Mouse (Mus musculus) C2C12 (cell line): ENCODE measurements around the gene Antxrl. TPM values are rescaled to one million over a fixed set of nuclear protein-coding genes. Genes with fewer than 3 reads are reported as not detected.

Experiments
- H3K27me3 ChIP-seq: one replicate; pipeline ENCODE4 v1.6.1; 2011; ENCODE audit not compliant: control insufficient read depth, insufficient read depth, insufficient read length
- H3K36me3 ChIP-seq: one replicate; pipeline ENCODE4 v1.6.1; 2011; ENCODE audit not compliant: control insufficient read depth, insufficient read depth
- H3K4me3 ChIP-seq: one replicate; pipeline ENCODE4 v1.5.1; 2011; ENCODE audit warnings: mild to moderate bottlenecking, control low read depth; ENCODE audit not compliant: poor library complexity, insufficient read depth, severe bottlenecking
- H3K79me2 ChIP-seq: one replicate; pipeline ENCODE4 v1.6.1; 2011; ENCODE audit not compliant: control insufficient read depth, insufficient read depth
- H3K79me3 ChIP-seq: one replicate; pipeline ENCODE4 v1.6.1; 2011; ENCODE audit warnings: low read depth, control low read depth
- H3ac ChIP-seq: one replicate; pipeline ENCODE3; 2011; ENCODE audit warnings: low read depth; ENCODE audit not compliant: control insufficient read depth, insufficient read length
- CEBPB ChIP-seq: IDR thresholded peaks from one replicate; pipeline ENCODE4 v1.6.1; 2011; ENCODE audit warnings: low read depth, mild to moderate bottlenecking, control low read depth, moderate library complexity
- CTCF ChIP-seq: IDR thresholded peaks from one replicate; pipeline ENCODE4 v1.5.1; 2011; ENCODE audit not compliant: control insufficient read depth, insufficient read depth, insufficient read length
- FOSL1 ChIP-seq: IDR thresholded peaks from one replicate; pipeline ENCODE4 v1.8.0; 2011; ENCODE audit warnings: mild to moderate bottlenecking, low read length; ENCODE audit not compliant: poor library complexity, insufficient read depth, severe bottlenecking
- MAX ChIP-seq: IDR thresholded peaks from one replicate; pipeline ENCODE4 v1.6.1; 2011; ENCODE audit warnings: mild to moderate bottlenecking, control low read depth
- MYOD1 ChIP-seq: IDR thresholded peaks from one replicate; pipeline ENCODE4 v1.6.1; 2011; ENCODE audit warnings: low read depth; ENCODE audit not compliant: control insufficient read depth, insufficient read length
- MYOG ChIP-seq: IDR thresholded peaks from one replicate; pipeline ENCODE4 v1.6.1; 2011; ENCODE audit not compliant: control insufficient read depth, insufficient read length; ENCODE audit errors: extremely low read depth
- USF1 ChIP-seq: IDR thresholded peaks from one replicate; pipeline ENCODE4 v1.6.1; 2011; ENCODE audit warnings: low read depth, mild to moderate bottlenecking, control low read depth, moderate library complexity
- polyA plus RNA-seq: library from polyadenylated mRNA; unstranded; fragments of >200 nt; fragmentation: generic; extraction: Trizol; gene quantifications from one replicate; pipeline ENCODE4 v1.2.1, GENCODE M21; 2012; ENCODE audit warnings: missing spikeins

Gene Antxrl
- polyA plus RNA-seq, 1 experiment = 0.01 TPM

DNA sequence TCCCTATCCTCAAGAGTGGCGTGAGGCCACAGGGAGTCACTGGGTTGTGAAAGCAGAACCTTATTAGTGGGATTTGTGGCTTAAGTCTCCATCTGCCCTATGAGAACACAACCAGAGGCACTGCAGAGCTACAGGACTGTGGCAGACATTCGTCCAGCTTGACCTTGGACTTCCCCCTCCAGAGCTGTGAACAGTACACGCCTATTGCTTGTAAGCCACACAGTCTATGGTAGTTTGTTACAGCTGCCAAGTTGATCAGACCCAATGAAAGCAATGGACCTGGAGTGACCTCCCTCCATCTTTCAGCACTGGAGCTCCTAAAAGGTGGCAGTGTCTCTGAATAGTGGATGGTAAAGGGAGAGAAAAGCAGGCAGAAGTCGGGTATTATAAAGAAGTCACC is 25.8 kb downstream of the Antxrl start:
- TF ChIP-seq MAX (no peak), FOSL1 (no peak), CEBPB (no peak), MYOD1 (no peak), CTCF (no peak), MYOG (no peak), USF1 (no peak)
- Histone ChIP-seq H3K79me2 (no peaks in the 10 kb centered on the region), H3K27me3 (no peaks in the 10 kb centered on the region), H3K36me3 (no peaks in the 10 kb centered on the region), H3K79me3 (no peaks in the 10 kb centered on the region), H3ac (no peak overlapping the region), H3K4me3 (no peak overlapping the region)

DNA sequence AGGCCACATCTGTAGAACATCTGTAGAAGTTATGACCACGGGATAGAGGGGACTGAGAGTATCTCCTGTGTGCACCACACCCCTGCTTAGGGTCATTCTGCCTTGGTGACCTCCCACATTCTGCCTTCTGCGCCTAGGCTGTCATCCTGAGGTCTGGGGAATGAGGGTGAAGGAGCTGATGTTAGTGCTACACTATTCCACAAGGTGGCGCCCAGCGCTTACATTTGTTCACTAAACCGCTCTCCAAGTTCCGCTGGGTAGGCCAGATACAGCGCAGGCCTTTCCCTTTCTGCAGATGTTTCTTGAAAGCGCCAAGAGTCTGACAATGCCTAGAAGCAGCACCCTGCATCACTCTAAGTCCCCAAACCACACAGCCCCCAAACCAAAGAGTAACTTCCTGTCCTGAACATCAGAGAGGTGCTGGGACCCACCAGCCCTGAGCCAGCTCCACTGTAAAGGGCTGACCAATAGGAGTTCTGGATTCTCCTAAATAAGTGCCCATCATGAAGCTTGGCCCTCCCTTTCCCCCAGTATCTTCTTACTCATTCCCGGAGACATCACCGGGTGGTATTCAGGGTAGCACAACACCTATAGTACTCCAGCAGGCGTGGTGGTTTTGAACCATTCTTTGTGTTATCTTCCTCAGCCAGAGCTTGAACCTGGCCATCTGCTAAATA is 28.0 kb downstream of the Antxrl start:
- TF ChIP-seq CEBPB = no peak
- TF ChIP-seq CTCF = peak; percentile 79
- no peaks in the 10 kb centered on the region for H3K36me3 ChIP-seq
- no peaks in the 10 kb centered on the region for H3K27me3 ChIP-seq
- no peaks in the 10 kb centered on the region for H3K79me2 ChIP-seq
- no peaks in the 10 kb centered on the region for H3K79me3 ChIP-seq
- H3ac ChIP-seq = peak overlapping the region; percentile 18
- H3K4me3 ChIP-seq = no peak overlapping the region

DNA sequence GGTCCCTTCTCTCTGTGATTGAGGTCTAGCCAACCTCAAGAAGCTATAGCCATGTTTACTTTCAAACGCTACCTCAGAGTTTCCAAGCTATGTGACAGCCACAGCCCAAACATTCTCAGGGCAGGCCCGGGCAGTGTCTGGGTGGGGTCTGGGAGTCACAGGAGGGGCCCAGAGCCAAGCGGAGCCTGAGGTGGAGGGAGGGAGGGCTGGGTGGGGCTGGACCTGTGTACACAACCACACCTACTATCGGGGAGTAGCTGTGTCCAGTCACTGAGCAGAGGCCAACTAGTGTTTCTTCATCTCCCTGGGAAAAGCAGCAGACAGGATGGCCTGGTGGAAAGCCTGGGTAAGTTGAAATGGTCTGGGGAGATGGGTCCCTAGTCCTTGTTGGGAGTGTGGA is 33.2 kb downstream of the Antxrl start, which contains the start of gene Anxa8:
Anxa8 (plus strand) TSS at position 251 of the 400 bp plus-strand sequence.
- peak within 1 kb of the TSS; percentile 21 for H3K4me3 ChIP-seq

GRCm38 (mm10) chr14:34086806-34087205 is 34.3 kb downstream of the Antxrl start:
- Histone ChIP-seq H3K27me3 (no peaks in the 10 kb centered on the region), H3K79me2 (peaks cover 32% of the 10 kb centered on the region), H3K36me3 (peaks cover 11% of the 10 kb centered on the region), H3K79me3 (peaks cover 9% of the 10 kb centered on the region), H3ac (no peak overlapping the region), H3K4me3 (peak overlapping the region; percentile 21)
- TF ChIP-seq MYOD1 = no peak
- no peak for TF ChIP-seq CTCF
- TF ChIP-seq MYOG = no peak
- no peak for TF ChIP-seq FOSL1
- TF ChIP-seq MAX = no peak
- TF ChIP-seq USF1 = no peak
- TF ChIP-seq CEBPB = no peak

More for the DNA sequence above, 33.2 kb downstream of the Antxrl start, which contains the start of gene Anxa8:
- TF ChIP-seq MYOG = no peak
- TF ChIP-seq MAX = no peak
- no peak for TF ChIP-seq CEBPB
- no peak for TF ChIP-seq CTCF
- TF ChIP-seq USF1 = no peak
- no peak for TF ChIP-seq MYOD1
- no peak for TF ChIP-seq FOSL1
- Histone ChIP-seq H3K79me3 (peaks cover 9% of the 10 kb centered on the region), H3K36me3 (peaks cover 3% of the 10 kb centered on the region), H3ac (no peak within 1 kb of the TSS), H3K79me2 (peaks cover 27% of the 10 kb centered on the region), H3K27me3 (no peaks in the 10 kb centered on the region)

- Histone ChIP-seq H3K79me3 (peaks cover 9% of the 10 kb centered on the region), H3K4me3 (no peak overlapping the region), H3K27me3 (no peaks in the 10 kb centered on the region), H3K36me3 (peaks cover 11% of the 10 kb centered on the region), H3ac (no peak overlapping the region), H3K79me2 (peaks cover 32% of the 10 kb centered on the region)
- TF ChIP-seq CEBPB (no peak), FOSL1 (peak; percentile 55)
Measured at GRCm38 (mm10) chr14:34087856-34088398, 35.4 kb downstream of the Antxrl start.

DNA sequence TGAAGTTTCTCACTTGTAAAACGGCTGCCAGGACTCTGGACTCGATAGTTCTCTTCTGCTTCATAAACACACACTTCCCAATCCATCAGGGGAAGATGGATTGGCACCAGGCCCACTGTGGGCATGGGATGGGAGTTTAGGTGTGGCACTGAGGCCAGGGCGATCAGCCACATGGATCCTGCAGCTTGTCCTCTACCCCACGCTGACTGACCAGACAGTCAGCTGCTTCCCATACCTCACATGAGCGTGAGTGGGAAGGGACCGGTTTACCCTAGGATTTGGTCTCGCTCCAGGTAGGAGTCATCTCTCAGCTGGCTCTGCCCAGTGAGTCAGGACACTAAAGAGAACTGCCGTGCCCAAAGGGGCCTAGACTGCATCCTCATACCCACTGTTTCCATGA is 37.3 kb downstream of the Antxrl start:
- Histone ChIP-seq H3K4me3 (no peak overlapping the region), H3K27me3 (no peaks in the 10 kb centered on the region), H3K36me3 (peaks cover 23% of the 10 kb centered on the region), H3K79me2 (peaks cover 32% of the 10 kb centered on the region), H3ac (no peak overlapping the region), H3K79me3 (peaks cover 9% of the 10 kb centered on the region)
- TF ChIP-seq MYOG (no peak), MYOD1 (no peak), FOSL1 (peak; percentile 32), USF1 (no peak), MAX (peak; percentile 76), CTCF (no peak), CEBPB (no peak)
